Mouse (Mus musculus): ENCODE measurements around the gene Hyou1. TPM values are rescaled to one million over a fixed set of nuclear protein-coding genes. Genes with fewer than 3 reads are reported as not detected.
"Not testable (repeated sequence)": the region's sequence is repeated elsewhere in the genome, so short reads cannot be mapped to it uniquely, and the experiment has no call there.

The Hyou1 gene
- polyA plus RNA-seq, 1 experiment from 2014 or later, result 20.7 TPM

DNA sequence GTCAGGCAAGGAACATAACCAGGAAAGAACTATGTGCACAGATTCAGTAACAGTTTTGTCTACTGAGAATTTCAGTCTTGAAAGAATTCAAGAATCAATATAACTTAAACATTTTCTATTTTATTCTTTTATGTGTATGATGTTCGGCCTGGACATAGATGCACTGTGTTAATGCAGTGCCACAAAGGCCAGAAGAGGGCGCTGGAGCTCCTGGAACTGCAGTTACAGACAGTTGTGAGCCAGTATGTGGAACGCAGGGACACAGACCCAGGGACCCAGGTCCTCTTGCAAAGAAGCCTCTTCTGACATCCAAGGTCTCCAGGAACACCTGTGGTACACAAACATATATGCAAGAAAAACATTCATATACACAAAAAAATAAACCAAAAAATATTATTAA is 14.8 kb upstream of the Hyou1 start:
- Histone ChIP-seq H3K36me3 (ENCODE audit: control insufficient read depth, insufficient read depth, low read length) (peaks cover 1% of the 10 kb centered on the region), H3K27ac (ENCODE audit: low read depth, low read length) (no peak overlapping the region), H3K27me3 (ENCODE audit: control insufficient read depth, insufficient read depth, low read length) (no peaks in the 10 kb centered on the region), H3K4me2 (ENCODE audit: low read depth, low read length) (no peak overlapping the region), H3K9ac (replicated peaks; ENCODE audit: low read depth, low read length) (no peak overlapping the region), H3K4me1 (ENCODE audit: control insufficient read depth, insufficient read depth, low read length) (peaks cover 4% of the 10 kb centered on the region; the same call in 1 of the 2 replicates), H3K4me3 (ENCODE audit: low read depth, low read length) (no peak overlapping the region), H3K9me3 (ENCODE audit: control insufficient read depth, low read length) (no peaks in the 10 kb centered on the region)
- ATAC-seq (ENCODE audit: low read depth), result no peak
- WGBS, result 64% methylated on average over 3 of the region's 3 CpGs

GRCm38 (mm10) chr9:44373386-44373785 is 5.9 kb upstream of the Hyou1 start:
- no peak overlapping the region for H3K27ac ChIP-seq (ENCODE audit: low read depth, low read length)
- ATAC-seq (ENCODE audit: low read depth), result no peak
- no peak overlapping the region for H3K4me3 ChIP-seq (ENCODE audit: low read depth, low read length)

GRCm38 (mm10) chr9:44376141-44376540 is 3.1 kb upstream of the Hyou1 start:
- ATAC-seq (ENCODE audit: low read depth), result no peak
- Histone ChIP-seq H3K27me3 (ENCODE audit: control insufficient read depth, insufficient read depth, low read length) (no peaks in the 10 kb centered on the region), H3K9me3 (ENCODE audit: control insufficient read depth, low read length) (no peaks in the 10 kb centered on the region), H3K27ac (ENCODE audit: low read depth, low read length) (no peak overlapping the region), H3K4me2 (ENCODE audit: low read depth, low read length) (no peak overlapping the region), H3K36me3 (ENCODE audit: control insufficient read depth, insufficient read depth, low read length) (no peaks in the 10 kb centered on the region), H3K4me3 (ENCODE audit: low read depth, low read length) (no peak overlapping the region), H3K4me1 (ENCODE audit: control insufficient read depth, insufficient read depth, low read length) (peaks cover 7% of the 10 kb centered on the region), H3K9ac (replicated peaks; ENCODE audit: low read depth, low read length) (no peak overlapping the region)
- WGBS, result 90% methylated on average over 6 of the region's 6 CpGs

More at GRCm38 (mm10) chr9:44373386-44373785, 5.9 kb upstream of the Hyou1 start:
- Histone ChIP-seq H3K9me3 (ENCODE audit: control insufficient read depth, low read length) (no peaks in the 10 kb centered on the region), H3K4me2 (ENCODE audit: low read depth, low read length) (no peak overlapping the region), H3K4me1 (ENCODE audit: control insufficient read depth, insufficient read depth, low read length) (no peaks in the 10 kb centered on the region), H3K36me3 (ENCODE audit: control insufficient read depth, insufficient read depth, low read length) (no peaks in the 10 kb centered on the region), H3K9ac (replicated peaks; ENCODE audit: low read depth, low read length) (no peak overlapping the region), H3K27me3 (ENCODE audit: control insufficient read depth, insufficient read depth, low read length) (no peaks in the 10 kb centered on the region)

- H3K27me3 ChIP-seq (ENCODE audit: control insufficient read depth, insufficient read depth, low read length); H3K4me3 ChIP-seq (ENCODE audit: low read depth, low read length); H3K9ac ChIP-seq (replicated peaks; ENCODE audit: low read depth, low read length); ATAC-seq (ENCODE audit: low read depth); H3K4me1 ChIP-seq (ENCODE audit: control insufficient read depth, insufficient read depth, low read length); H3K27ac ChIP-seq (ENCODE audit: low read depth, low read length); H3K9me3 ChIP-seq (ENCODE audit: control insufficient read depth, low read length); H3K4me2 ChIP-seq (ENCODE audit: low read depth, low read length); H3K36me3 ChIP-seq (ENCODE audit: control insufficient read depth, insufficient read depth, low read length): not testable (repeated sequence)
- 88% methylated on average over 2 of the region's 2 CpGs for WGBS
Measured at GRCm38 (mm10) chr9:44377335-44377734, 2.0 kb upstream of the Hyou1 start.

DNA sequence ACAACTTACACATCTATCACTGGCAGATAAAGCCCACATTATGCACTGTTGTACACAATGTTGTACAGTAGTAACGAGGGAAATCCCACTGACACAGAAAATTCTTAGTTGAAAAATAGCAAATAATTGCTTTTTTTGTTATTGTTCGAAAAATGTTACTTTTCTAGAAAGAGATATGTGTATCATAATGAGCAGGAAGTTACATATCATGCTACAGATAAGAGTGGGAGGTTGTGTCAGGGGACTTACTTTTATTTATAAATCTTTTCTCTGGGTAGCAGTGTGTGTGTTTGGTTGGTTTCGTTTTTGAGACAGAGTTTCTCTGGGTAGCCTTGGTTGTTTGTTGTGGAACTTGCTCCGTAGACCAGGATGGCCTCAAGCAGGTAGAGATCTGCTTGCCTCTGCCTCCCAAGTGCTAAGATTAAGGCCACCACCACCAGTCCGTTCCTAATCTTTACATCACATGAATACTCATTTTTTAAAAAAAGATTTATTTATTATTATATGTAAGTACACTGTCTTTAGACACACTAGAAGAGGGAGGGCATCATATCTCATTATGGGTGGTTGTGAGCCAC is 1.0 kb upstream of the Hyou1 start:
- Histone ChIP-seq H3K27ac (ENCODE audit: low read depth, low read length) (peak overlapping the region; percentile 89), H3K36me3 (ENCODE audit: control insufficient read depth, insufficient read depth, low read length) (peaks cover 16% of the 10 kb centered on the region), H3K4me2 (ENCODE audit: low read depth, low read length) (peak overlapping the region; percentile 62), H3K9me3 (ENCODE audit: control insufficient read depth, low read length) (no peaks in the 10 kb centered on the region), H3K27me3 (ENCODE audit: control insufficient read depth, insufficient read depth, low read length) (no peaks in the 10 kb centered on the region), H3K4me3 (ENCODE audit: low read depth, low read length) (peak overlapping the region; percentile 77), H3K9ac (replicated peaks; ENCODE audit: low read depth, low read length) (peak overlapping the region; percentile 64), H3K4me1 (ENCODE audit: control insufficient read depth, insufficient read depth, low read length) (peaks cover 7% of the 10 kb centered on the region)
- WGBS, result 89% methylated on average over 5 of the region's 5 CpGs
- no peak for ATAC-seq (ENCODE audit: low read depth)

- peaks cover 28% of the 10 kb centered on the region for H3K36me3 ChIP-seq (ENCODE audit: control insufficient read depth, insufficient read depth, low read length)
- H3K27ac ChIP-seq (ENCODE audit: low read depth, low read length), result peak overlapping the region; percentile 80
- H3K27me3 ChIP-seq (ENCODE audit: control insufficient read depth, insufficient read depth, low read length), result no peaks in the 10 kb centered on the region
- ATAC-seq (ENCODE audit: low read depth), result peak; percentile 28; the same call in 1 of the 2 replicates
- H3K4me2 ChIP-seq (ENCODE audit: low read depth, low read length), result peak overlapping the region; percentile 97
- peak overlapping the region; percentile 85 for H3K9ac ChIP-seq (replicated peaks; ENCODE audit: low read depth, low read length)
- H3K4me3 ChIP-seq (ENCODE audit: low read depth, low read length), result peak overlapping the region; percentile 77
- H3K4me1 ChIP-seq (ENCODE audit: control insufficient read depth, insufficient read depth, low read length), result peaks cover 7% of the 10 kb centered on the region
- 12% methylated on average over 15 of the region's 15 CpGs for WGBS
- H3K9me3 ChIP-seq (ENCODE audit: control insufficient read depth, low read length), result no peaks in the 10 kb centered on the region
Measured at GRCm38 (mm10) chr9:44379862-44380261, 572 bp downstream of the Hyou1 start.

DNA sequence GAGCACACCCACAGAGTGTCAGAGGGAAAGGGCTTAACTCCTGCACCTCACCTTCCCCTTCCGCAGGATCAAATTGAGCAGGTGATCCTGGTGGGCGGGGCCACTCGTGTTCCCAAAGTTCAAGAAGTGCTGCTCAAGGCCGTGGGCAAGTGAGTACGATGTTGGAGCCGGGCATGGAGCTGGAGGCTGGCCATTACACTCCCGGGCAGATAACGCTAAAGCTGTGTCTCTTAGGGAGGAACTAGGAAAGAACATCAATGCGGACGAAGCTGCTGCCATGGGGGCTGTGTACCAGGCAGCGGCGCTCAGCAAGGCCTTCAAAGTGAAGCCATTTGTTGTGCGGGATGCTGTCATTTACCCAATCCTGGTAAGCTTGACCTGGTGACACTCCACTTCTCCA is 5.3 kb downstream of the Hyou1 start:
- peaks cover 70% of the 10 kb centered on the region for H3K36me3 ChIP-seq (ENCODE audit: control insufficient read depth, insufficient read depth, low read length)
- 96% methylated on average over 13 of the region's 13 CpGs for WGBS
- H3K4me1 ChIP-seq (ENCODE audit: control insufficient read depth, insufficient read depth, low read length), result peaks cover 7% of the 10 kb centered on the region
- no peaks in the 10 kb centered on the region for H3K9me3 ChIP-seq (ENCODE audit: control insufficient read depth, low read length)
- H3K4me2 ChIP-seq (ENCODE audit: low read depth, low read length), result no peak overlapping the region
- no peaks in the 10 kb centered on the region for H3K27me3 ChIP-seq (ENCODE audit: control insufficient read depth, insufficient read depth, low read length)
- no peak overlapping the region for H3K9ac ChIP-seq (replicated peaks; ENCODE audit: low read depth, low read length)
- no peak overlapping the region for H3K27ac ChIP-seq (ENCODE audit: low read depth, low read length)
- no peak for ATAC-seq (ENCODE audit: low read depth)
- H3K4me3 ChIP-seq (ENCODE audit: low read depth, low read length), result no peak overlapping the region

DNA sequence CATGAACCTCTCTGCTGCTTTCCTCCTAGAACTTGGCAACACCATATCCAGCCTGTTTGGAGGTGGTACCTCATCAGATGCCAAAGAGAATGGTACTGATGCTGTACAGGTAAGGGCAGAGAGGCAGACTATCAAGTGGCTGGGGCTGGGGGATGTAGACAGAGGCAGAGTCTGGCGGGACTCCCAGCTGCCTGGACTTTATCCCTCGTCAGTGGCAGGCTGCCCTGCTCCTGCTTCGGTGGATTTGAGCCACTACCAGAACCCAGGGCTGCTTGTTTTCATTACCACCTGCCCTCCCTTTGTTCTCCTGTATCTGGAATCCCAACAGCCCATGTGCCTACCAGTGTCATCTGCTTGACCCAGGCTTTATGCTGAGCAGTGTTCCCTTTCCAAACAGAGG is 7.9 kb downstream of the Hyou1 start:
- 77% methylated on average over 3 of the region's 3 CpGs for WGBS
- no peaks in the 10 kb centered on the region for H3K9me3 ChIP-seq (ENCODE audit: control insufficient read depth, low read length)
- no peak overlapping the region for H3K4me3 ChIP-seq (ENCODE audit: low read depth, low read length)
- no peak for ATAC-seq (ENCODE audit: low read depth)
- H3K27ac ChIP-seq (ENCODE audit: low read depth, low read length), result no peak overlapping the region
- no peaks in the 10 kb centered on the region for H3K27me3 ChIP-seq (ENCODE audit: control insufficient read depth, insufficient read depth, low read length)
- no peak overlapping the region for H3K9ac ChIP-seq (replicated peaks; ENCODE audit: low read depth, low read length)
- H3K36me3 ChIP-seq (ENCODE audit: control insufficient read depth, insufficient read depth, low read length), result peaks cover 82% of the 10 kb centered on the region
- H3K4me2 ChIP-seq (ENCODE audit: low read depth, low read length), result no peak overlapping the region
- no peaks in the 10 kb centered on the region for H3K4me1 ChIP-seq (ENCODE audit: control insufficient read depth, insufficient read depth, low read length)

DNA sequence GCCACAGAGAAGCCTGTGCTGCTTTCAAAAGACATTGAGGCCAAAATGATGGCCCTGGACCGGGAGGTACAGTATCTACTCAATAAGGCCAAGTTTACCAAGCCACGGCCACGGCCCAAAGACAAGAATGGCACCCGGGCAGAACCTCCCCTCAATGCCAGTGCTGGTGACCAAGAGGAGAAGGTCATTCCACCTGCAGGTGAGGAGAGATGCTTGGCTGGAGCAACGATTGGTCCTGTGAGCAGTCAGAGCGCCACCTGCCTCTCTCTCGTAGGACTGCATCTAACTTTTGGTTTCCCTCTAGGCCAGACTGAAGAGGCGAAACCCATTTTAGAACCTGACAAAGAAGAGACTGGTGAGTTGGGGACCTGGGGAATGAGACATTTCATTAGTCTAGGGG is 10.0 kb downstream of the Hyou1 start:
- Histone ChIP-seq H3K4me3 (ENCODE audit: low read depth, low read length) (no peak overlapping the region), H3K27ac (ENCODE audit: low read depth, low read length) (no peak overlapping the region), H3K36me3 (ENCODE audit: control insufficient read depth, insufficient read depth, low read length) (peaks cover 64% of the 10 kb centered on the region), H3K4me1 (ENCODE audit: control insufficient read depth, insufficient read depth, low read length) (no peaks in the 10 kb centered on the region), H3K9me3 (ENCODE audit: control insufficient read depth, low read length) (no peaks in the 10 kb centered on the region), H3K27me3 (ENCODE audit: control insufficient read depth, insufficient read depth, low read length) (no peaks in the 10 kb centered on the region), H3K4me2 (ENCODE audit: low read depth, low read length) (no peak overlapping the region), H3K9ac (replicated peaks; ENCODE audit: low read depth, low read length) (no peak overlapping the region)
- ATAC-seq (ENCODE audit: low read depth), result no peak
- WGBS, result 67% methylated on average over 8 of the region's 8 CpGs
